Mouse (Mus musculus) liver, embryonic 11.5 days (tissue): ENCODE data around the gene Gm20890. TPM values are rescaled to one million over a fixed set of nuclear protein-coding genes. Genes with fewer than 3 reads are reported as not detected.
"Not testable (repeated sequence)": the region's sequence is repeated elsewhere in the genome, so short reads cannot be mapped to it uniquely, and the experiment has no call there.

Source experiments
- ATAC-seq: fragments of 200-750 bp; cut with Nextera tagmentation; replicated peaks from 2 replicates; pipeline ENCODE4 v1.8.0; 2017; ENCODE audit warnings: moderate number of reproducible peaks, mild to moderate bottlenecking, moderate TSS enrichment, moderate library complexity; ENCODE audit not compliant: low FRiP score
- DNase-seq: peaks from one replicate; pipeline ENCODE4 v3.0.0-alpha.2; 2017; ENCODE audit warnings: low spot score
- H3K27ac ChIP-seq: fragments of 300-500 bp; sonication (generic); 2 replicates; pipeline ENCODE4 v1.5.1; 2014; ENCODE audit warnings: mild to moderate bottlenecking, low read depth, low read length, control low read depth
- H3K27me3 ChIP-seq: fragments of 300-500 bp; sonication (generic); replicated peaks from 2 replicates; pipeline ENCODE4 v1.6.1; 2014; ENCODE audit warnings: low read length, mixed read lengths; ENCODE audit not compliant: control insufficient read depth, insufficient read depth
- H3K36me3 ChIP-seq: fragments of 300-500 bp; sonication (generic); 2 replicates; pipeline ENCODE4 v1.6.1; 2014; ENCODE audit warnings: mild to moderate bottlenecking, low read length, moderate library complexity, mixed read lengths; ENCODE audit not compliant: control insufficient read depth, insufficient read depth
- H3K4me1 ChIP-seq: fragments of 300-500 bp; sonication (generic); replicated peaks from 2 replicates; pipeline ENCODE4 v1.6.1; 2014; ENCODE audit warnings: low read length, mixed read lengths; ENCODE audit not compliant: control insufficient read depth, insufficient read depth
- H3K4me2 ChIP-seq: fragments of 300-500 bp; sonication (generic); 2 replicates; pipeline ENCODE4 v1.6.1; 2014; ENCODE audit warnings: mild to moderate bottlenecking, control low read depth, moderate library complexity
- H3K4me3 ChIP-seq: fragments of 300-500 bp; sonication (generic); 2 replicates; pipeline ENCODE4 v1.5.1; 2014; ENCODE audit warnings: low read depth, low read length, control low read depth
- H3K9ac ChIP-seq: fragments of 300-500 bp; sonication (generic); 2 replicates; pipeline ENCODE4 v1.6.1; 2014; ENCODE audit warnings: low read depth, low read length, control low read depth
- H3K9me3 ChIP-seq: fragments of 300-500 bp; sonication (generic); 2 replicates; pipeline ENCODE4 v1.6.1; 2016; ENCODE audit warnings: low read length, inconsistent platforms, mixed read lengths; ENCODE audit not compliant: control insufficient read depth
- WGBS: fragments of 180-500 bp; shearing (Covaris S2); extraction: QIAGEN DNeasy Blood & Tissue Kit; methylation state at CpG from one replicate; pipeline ENCODE4 v1.1.7; 2014; 5-methylcytosine and 5-hydroxymethylcytosine counted together
- polyA plus RNA-seq: library from polyadenylated mRNA; unstranded; fragments of >200 nt; fragmentation: Nextera tagmentation; extraction: Ambion mirVana; gene quantifications from 2 replicates; pipeline ENCODE4 v1.2.1, GENCODE M21; 2014

The Gm20890 gene
- not detected in 2 replicates for polyA plus RNA-seq

DNA sequence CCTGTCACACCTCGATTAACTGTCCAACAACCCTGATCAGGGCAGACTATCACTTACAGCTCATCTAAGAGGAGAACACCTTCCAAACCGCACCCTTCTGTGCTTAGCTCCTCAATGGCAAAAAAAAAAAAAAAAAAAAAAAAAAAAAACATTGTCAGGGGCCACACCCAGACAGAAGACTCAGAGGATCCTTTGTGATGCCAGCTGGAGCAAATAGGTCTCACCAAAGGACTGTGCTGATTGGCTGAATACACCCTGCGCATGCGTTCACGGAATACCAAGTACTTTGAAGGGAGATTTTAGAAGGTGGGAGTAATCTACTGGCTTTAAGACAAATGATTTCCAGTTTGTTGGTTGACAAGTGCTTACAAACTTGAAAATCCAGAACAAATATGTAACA is at the start of gene Gm20890:
Gene Gm20890, minus strand, starts transcription at position 101 of the 400 bp plus-strand sequence.
- not testable (repeated sequence) for H3K4me2 ChIP-seq, ATAC-seq, H3K4me3 ChIP-seq, H3K27ac ChIP-seq, H3K4me1 ChIP-seq, H3K9ac ChIP-seq, H3K9me3 ChIP-seq, DNase-seq, H3K27me3 ChIP-seq, H3K36me3 ChIP-seq
- no CpG with 5 or more reads among the region's 5 CpGs for WGBS
